Mouse (Mus musculus) layer of hippocampus, adult 11-12 months (tissue): Measurements from ENCODE around the gene Mup2.
"Not testable (repeated sequence)": the region's sequence is repeated elsewhere in the genome, so short reads cannot be mapped to it uniquely, and the experiment has no call there.

Source experiments
- DNase-seq: peaks from one replicate; pipeline ENCODE4 v3.0.0; 2022; ENCODE audit warnings: low spot score

Gene Mup2

DNA sequence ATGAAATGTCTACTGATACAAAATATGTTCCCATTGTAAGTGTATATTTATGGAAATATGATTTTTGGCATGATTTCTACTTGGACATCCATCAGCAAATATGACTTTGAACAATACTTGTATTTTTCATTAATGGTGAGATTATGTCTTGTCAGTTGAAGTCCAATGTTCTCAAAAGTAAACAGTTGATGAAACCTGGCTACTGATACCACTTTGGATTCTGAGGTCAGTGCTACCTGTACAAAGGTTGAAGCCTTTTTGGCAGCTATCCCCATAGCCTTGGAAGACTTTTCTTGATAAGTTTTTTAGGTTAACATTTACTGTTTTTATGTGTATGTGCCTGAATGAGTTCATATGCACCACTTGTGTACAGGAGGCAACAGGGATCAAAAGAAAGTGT, at the start of gene Mup2:
TSS of gene Mup2 (minus strand) at position 101 of the 400 bp plus-strand sequence.
- DNase-seq: not testable (repeated sequence)
